Mouse (Mus musculus) G1E (cell line): ENCODE results near the gene Sf3b6.

Source experiments
- CTCF ChIP-seq: IDR thresholded peaks from 2 replicates; pipeline ENCODE4 v1.5.1; 2012; ENCODE audit warnings: low read depth, low read length, inconsistent platforms, mixed read lengths
- GATA1 ChIP-seq: IDR thresholded peaks from 2 replicates; pipeline ENCODE4 v1.6.1; 2012; ENCODE audit warnings: borderline replicate concordance, low read length, inconsistent platforms, mixed read lengths
- GATA2 ChIP-seq: IDR thresholded peaks from 2 replicates; pipeline ENCODE4 v1.6.1; 2012; ENCODE audit warnings: low read depth, low read length, inconsistent platforms, borderline replicate concordance
- TAL1 ChIP-seq: conservative IDR thresholded peaks from 2 replicates; pipeline ENCODE4 v1.6.1; 2012; ENCODE audit warnings: low read depth, low read length, inconsistent platforms, mixed read lengths

DNA sequence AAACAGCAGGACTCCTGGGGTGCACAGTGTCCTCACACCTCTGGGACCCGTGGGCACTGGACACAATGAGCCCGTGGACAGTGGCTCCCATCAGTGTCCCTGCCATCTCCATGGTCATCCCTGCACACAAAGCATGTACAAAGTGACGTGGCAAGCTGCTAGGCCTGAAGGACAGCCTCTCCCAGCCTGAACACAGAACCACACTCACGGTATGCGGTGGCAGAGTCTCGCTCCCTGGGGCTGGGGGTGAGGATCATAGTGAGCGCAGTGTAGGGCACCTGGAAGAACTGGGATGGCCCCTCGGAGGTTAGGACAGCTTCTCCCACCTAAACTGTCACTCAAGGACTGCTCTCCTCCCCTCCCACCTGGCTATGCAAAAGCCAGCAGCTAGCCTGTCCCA is 51.6 kb downstream of the Sf3b6 start:
- TF ChIP-seq CTCF: no peak
- no peak for TF ChIP-seq GATA2
- TF ChIP-seq GATA1: no peak
- TF ChIP-seq TAL1: no peak
